Mouse (Mus musculus) stomach, adult 2 months (tissue): ENCODE data around the gene Ift81. TPM values are rescaled to one million over a fixed set of nuclear protein-coding genes. Genes with fewer than 3 reads are reported as not detected.

Source experiments
- polyA plus RNA-seq: library from polyadenylated mRNA; depleted of rRNA; stranded (reverse); fragments of >200 nt; gene quantifications from 2 replicates; pipeline ENCODE4 v1.2.3, GENCODE M21; 2012; rRNA removed

Ift81 gene
- 0.31 and 0.62 TPM in 2 replicates for polyA plus RNA-seq

DNA sequence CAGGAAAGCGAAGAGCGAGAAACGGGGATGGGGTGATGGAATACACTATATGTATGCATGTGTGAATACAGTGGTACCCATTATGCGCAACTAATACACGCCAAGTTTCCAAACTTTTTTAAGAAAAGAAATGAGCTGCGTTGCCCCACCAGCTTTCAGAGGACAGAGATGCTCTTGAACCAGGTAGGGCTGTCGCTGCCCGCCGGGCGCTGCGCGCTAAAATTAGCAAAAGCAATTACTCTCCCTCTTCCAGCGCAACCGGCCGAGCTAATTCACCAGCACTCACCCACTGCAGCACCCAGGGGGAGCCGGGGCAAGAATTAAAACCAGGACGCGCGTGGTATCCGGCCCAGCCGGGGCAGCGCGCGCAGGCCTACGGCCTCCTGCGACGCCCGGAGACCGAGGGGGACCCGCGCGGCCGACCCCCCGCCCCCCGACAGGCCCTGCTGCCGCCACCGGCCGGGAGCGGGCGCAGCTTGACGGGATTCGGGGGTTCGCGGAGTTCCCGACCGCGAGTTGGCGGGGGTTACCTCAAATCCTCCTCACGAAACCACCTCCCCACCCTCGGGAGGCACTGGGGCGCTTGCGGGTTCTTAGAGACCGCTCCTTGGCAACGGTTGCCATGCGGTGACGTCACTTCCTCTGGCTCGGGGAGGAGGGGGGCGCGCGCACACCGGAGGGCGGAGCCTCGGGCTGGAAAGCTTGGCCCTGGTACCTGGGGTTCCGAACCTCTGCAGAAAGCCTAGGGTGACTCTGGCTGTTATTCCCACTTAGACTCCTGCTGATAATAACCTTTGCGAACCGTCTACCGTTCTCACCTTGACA is at the start of gene Ift81:
TSS of gene Ift81 (minus strand) at position 611 of the 825 bp plus-strand sequence.

DNA sequence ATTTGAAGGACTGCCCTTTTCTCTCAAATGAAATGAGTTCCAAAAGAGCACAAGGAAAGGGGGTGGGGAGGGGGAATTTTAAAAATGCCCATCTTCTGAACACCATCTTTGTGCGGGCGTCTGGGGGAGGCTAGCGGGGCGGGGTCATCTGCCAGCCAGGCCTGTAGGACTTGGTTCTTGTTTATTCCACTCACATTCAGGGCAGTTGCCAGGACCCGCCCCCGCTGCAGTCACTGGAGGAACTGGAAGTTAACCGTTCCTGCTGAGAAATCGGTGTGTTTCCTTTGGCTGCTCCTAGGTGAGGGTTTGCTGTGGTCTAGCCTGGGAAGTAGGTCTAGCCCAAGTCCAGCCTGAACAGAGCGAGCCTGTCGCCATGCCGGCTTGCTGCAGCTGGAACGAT is 29.4 kb upstream of the Ift81 start, which contains the start of gene P2rx7:
TSS of gene P2rx7 (plus strand) at position 211 of the 400 bp plus-strand sequence.

DNA sequence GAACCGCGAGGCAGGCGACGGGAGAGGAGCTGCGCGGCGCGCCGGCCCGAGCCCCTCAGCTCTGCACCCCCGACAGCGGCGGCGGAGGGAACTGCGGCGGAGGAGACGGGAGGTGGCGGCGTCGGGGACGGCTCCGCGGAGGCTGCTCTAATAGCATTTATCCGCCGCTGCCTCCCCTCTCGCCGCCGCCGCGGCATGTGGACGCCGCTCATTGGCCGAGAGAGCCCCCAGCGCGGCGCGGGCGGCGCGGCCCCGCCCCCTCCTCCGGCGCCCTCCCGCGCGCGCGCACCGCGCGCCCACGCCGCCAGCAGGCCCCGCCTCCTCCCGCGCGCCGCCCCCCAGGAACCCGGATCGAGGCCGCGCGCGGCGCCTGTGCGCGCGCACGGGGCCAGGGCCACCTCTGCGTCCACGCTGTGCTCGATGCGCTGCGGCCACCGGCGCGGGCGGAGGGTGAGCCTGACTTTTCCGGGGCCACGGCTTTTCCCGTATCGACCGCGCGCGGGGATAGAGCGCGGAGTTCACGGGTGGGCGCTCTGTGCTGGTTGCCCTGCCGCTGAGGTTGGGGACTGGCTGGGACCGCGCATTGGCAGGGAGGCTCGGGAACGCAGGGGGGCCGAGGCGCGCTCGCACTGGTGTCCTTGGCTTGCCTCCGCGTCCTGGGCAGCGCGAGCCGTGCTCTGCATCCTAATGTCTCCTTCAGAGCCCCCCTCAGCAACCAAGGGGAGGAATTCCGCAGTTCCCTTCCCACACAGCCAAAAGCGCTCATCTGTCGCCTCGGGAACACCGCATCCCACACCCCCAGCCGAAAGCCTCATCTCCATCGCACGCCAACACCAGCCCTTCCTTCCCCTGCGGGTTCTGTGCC is 112.0 kb downstream of the Ift81 start, which contains the start of gene Atp2a2:
TSS of gene Atp2a2 (minus strand) at position 149 of the 865 bp plus-strand sequence.

Other genes with a start within 250 kb of the Ift81 start
- 29.0 and 30.5 TPM in 2 replicates for gene Gpn3, start 242.6 kb downstream of the Ift81 start, polyA plus RNA-seq
- gene Fam216a, start 242.2 kb downstream of the Ift81 start, polyA plus RNA-seq = 4.2 and 6.9 TPM in 2 replicates
- gene Arpc3, start 222.6 kb downstream of the Ift81 start, polyA plus RNA-seq = 63.6 and 87.7 TPM in 2 replicates
- 12.0 and 14.9 TPM in 2 replicates for gene Anapc7, start 192.8 kb downstream of the Ift81 start, polyA plus RNA-seq
- 38.9 and 42.4 TPM in 2 replicates for gene Atp2a2, start 112.3 kb downstream of the Ift81 start, polyA plus RNA-seq
- gene P2rx7, start 29.4 kb upstream of the Ift81 start, polyA plus RNA-seq = 5.0 and 7.4 TPM in 2 replicates
- gene P2rx4, start 93.0 kb upstream of the Ift81 start, polyA plus RNA-seq = 26.7 and 29.5 TPM in 2 replicates
- gene Camkk2, start 164.9 kb upstream of the Ift81 start, polyA plus RNA-seq = 17.1 and 17.3 TPM in 2 replicates
- 78.5 and 82.0 TPM in 2 replicates for gene Anapc5, start 206.8 kb upstream of the Ift81 start, polyA plus RNA-seq
- 1.8 and 2.5 TPM in 2 replicates for gene Rnf34, start 235.5 kb upstream of the Ift81 start, polyA plus RNA-seq